Mouse (Mus musculus): ENCODE data around the gene Eif4e2.

The Eif4e2 gene

GRCm38 (mm10) chr1:87263257-87263656, 49.5 kb downstream of the Eif4e2 start:
- in situ Hi-C loops (cut with MseI, MboI), result no loop called here

GRCm38 (mm10) chr1:87263796-87264133, 50.1 kb downstream of the Eif4e2 start:
- in situ Hi-C loops (cut with MseI, MboI), result no loop called here

GRCm38 (mm10) chr1:87264134-87265006, 50.7 kb downstream of the Eif4e2 start, which contains the start of gene Efhd1:
Efhd1 (plus strand) TSS chr1:87264363.
- in situ Hi-C loops (cut with MseI, MboI), result no loop called here

GRCm38 (mm10) chr1:87265200-87265599, 51.5 kb downstream of the Eif4e2 start:
- in situ Hi-C loops (cut with MseI, MboI), result no loop called here

- in situ Hi-C loops (cut with MseI, MboI), result no loop called here
These were observed 52.8 kb downstream of the Eif4e2 start for GRCm38 (mm10) chr1:87266296-87267090.

GRCm38 (mm10) chr1:87270204-87270603, 56.5 kb downstream of the Eif4e2 start:
- in situ Hi-C loops (cut with MseI, MboI), result no loop called here

GRCm38 (mm10) chr1:87270641-87271467, 57.1 kb downstream of the Eif4e2 start:
- in situ Hi-C loops (cut with MseI, MboI), result no loop called here

GRCm38 (mm10) chr1:87271596-87271995, 57.9 kb downstream of the Eif4e2 start:
- in situ Hi-C loops (cut with MseI, MboI), result no loop called here

GRCm38 (mm10) chr1:87272462-87272861, 58.7 kb downstream of the Eif4e2 start:
- in situ Hi-C loops (cut with MseI, MboI), result no loop called here

GRCm38 (mm10) chr1:87273514-87273942, 59.8 kb downstream of the Eif4e2 start:
- in situ Hi-C loops (cut with MseI, MboI), result no loop called here

- in situ Hi-C loops (cut with MseI, MboI), result no loop called here
These were observed 60.4 kb downstream of the Eif4e2 start for GRCm38 (mm10) chr1:87274134-87274533.

- in situ Hi-C loops (cut with MseI, MboI), result no loop called here
These were observed 61.4 kb downstream of the Eif4e2 start for GRCm38 (mm10) chr1:87275151-87275550.

GRCm38 (mm10) chr1:87276056-87276455, 62.3 kb downstream of the Eif4e2 start:
- in situ Hi-C loops (cut with MseI, MboI), result no loop called here

- in situ Hi-C loops (cut with MseI, MboI), result no loop called here
These were observed 66.6 kb downstream of the Eif4e2 start for GRCm38 (mm10) chr1:87280281-87280680.

- in situ Hi-C loops (cut with MseI, MboI), result no loop called here
These were observed 68.1 kb downstream of the Eif4e2 start for GRCm38 (mm10) chr1:87281599-87282412.

- in situ Hi-C loops (cut with MseI, MboI), result no loop called here
These were observed 68.7 kb downstream of the Eif4e2 start for GRCm38 (mm10) chr1:87282413-87282788.

- in situ Hi-C loops (cut with MseI, MboI), result no loop called here
These were observed 69.8 kb downstream of the Eif4e2 start for GRCm38 (mm10) chr1:87283410-87283960.

GRCm38 (mm10) chr1:87287105-87287504, 73.4 kb downstream of the Eif4e2 start:
- in situ Hi-C loops (cut with MseI, MboI), result no loop called here

Measured in mouse trophoblast stem cell (cell line).